In genomic region chr3:37676291-37676690, GRCm38 (mm10) we compare ENCODE assay signal across 25 mouse cellular contexts. TPM values are rescaled to one million over a fixed set of nuclear protein-coding genes. Genes with fewer than 3 reads are reported as not detected.
"Had no signal": no experiment of that assay in that cellular context is flagged by ENCODE, and none has a peak within 500 bp of the region (broad histone marks: within the 10 kb centered on the region; RNA-seq: fewer than 3 reads in every experiment).

No protein-coding gene starts in this region.

- DNase-seq: gastrocnemius, adult 2 months; gastrocnemius, postnatal 10 days; gastrocnemius, postnatal 25 days; heart, adult 2 months; heart, postnatal 4 days; kidney, adult 18-20 months; kidney, adult 8-10 months; kidney, postnatal 10 days; kidney, postnatal 25 days; kidney, postnatal 4 days; liver had no signal

- ATAC-seq: hindbrain, embryonic 16.5 days; inflammation-experienced regulatory T-cells, adult 6 months; intestine, embryonic 15.5 days; intestine, postnatal 0 days had no signal

- H3K9me3 ChIP-seq: heart, embryonic 12.5 days; hindbrain, embryonic 10.5 days; hindbrain, embryonic 12.5 days; intestine, embryonic 15.5 days; limb, embryonic 10.5 days; limb, embryonic 12.5 days had no signal

- H3K36me3 ChIP-seq: heart, embryonic 12.5 days; hindbrain, embryonic 10.5 days; hindbrain, embryonic 12.5 days; intestine, embryonic 15.5 days; limb, embryonic 10.5 days; limb, embryonic 12.5 days had no signal

- H3K9ac ChIP-seq: heart, embryonic 12.5 days; hindbrain, embryonic 12.5 days; hindbrain, embryonic 14.5 days; intestine, embryonic 15.5 days; limb, embryonic 12.5 days had no signal

- H3K27ac ChIP-seq: gastrocnemius, adult 2 months; heart, adult 2 months; hindbrain, embryonic 10.5 days; hindbrain, embryonic 12.5 days; hindbrain, embryonic 14.5 days; intestine, embryonic 15.5 days; layer of hippocampus, adult 2 months; left cerebral cortex, adult 2 months; limb, embryonic 10.5 days; limb, embryonic 12.5 days had no signal

- H3K4me2 ChIP-seq: heart, embryonic 12.5 days; hindbrain, embryonic 12.5 days; hindbrain, embryonic 14.5 days; intestine, embryonic 15.5 days; limb, embryonic 12.5 days; liver, embryonic 11.5 days had no signal

- H3K27me3 ChIP-seq: intestine, embryonic 15.5 days had no signal

- H3K4me3 ChIP-seq: gastrocnemius, adult 2 months; heart, adult 2 months; heart, embryonic 12.5 days; hindbrain, embryonic 10.5 days; hindbrain, embryonic 12.5 days; intestine, embryonic 15.5 days; layer of hippocampus, adult 2 months; left cerebral cortex, adult 2 months; limb, embryonic 10.5 days; limb, embryonic 12.5 days had no signal

RNA-seq across cellular contexts. Expression of gene Gm5148, which starts 48.0 kb away (rescaled TPM):
- total RNA-seq: heart, postnatal 25 days had no signal
